Mouse (Mus musculus): Measurements from ENCODE around the gene 1110017D15Rik.

GRCm38 (mm10) chr4:41527076-41527475 lies 9.9 kb upstream of the 1110017D15Rik start:
- TF ChIP-seq POLR2A (IDR thresholded peaks at IDR 0.05; ENCODE audit: low read depth, low read length) (no peak), CTCF (IDR thresholded peaks at IDR 0.05; ENCODE audit: borderline replicate concordance, insufficient read depth, low read length) (no peak)
